Mouse (Mus musculus) CD8-positive naive resting alpha-beta T cell, adult 2 months (primary cell): ENCODE measurements around the gene Gtsf1.

Source experiments
- DNase-seq, 2 experiments: peaks; one replicate each; pipeline ENCODE4 v3.0.0; 2022; ENCODE audit warnings: low read depth in 2 of 2, low spot score in 2 of 2

Gene Gtsf1

DNA sequence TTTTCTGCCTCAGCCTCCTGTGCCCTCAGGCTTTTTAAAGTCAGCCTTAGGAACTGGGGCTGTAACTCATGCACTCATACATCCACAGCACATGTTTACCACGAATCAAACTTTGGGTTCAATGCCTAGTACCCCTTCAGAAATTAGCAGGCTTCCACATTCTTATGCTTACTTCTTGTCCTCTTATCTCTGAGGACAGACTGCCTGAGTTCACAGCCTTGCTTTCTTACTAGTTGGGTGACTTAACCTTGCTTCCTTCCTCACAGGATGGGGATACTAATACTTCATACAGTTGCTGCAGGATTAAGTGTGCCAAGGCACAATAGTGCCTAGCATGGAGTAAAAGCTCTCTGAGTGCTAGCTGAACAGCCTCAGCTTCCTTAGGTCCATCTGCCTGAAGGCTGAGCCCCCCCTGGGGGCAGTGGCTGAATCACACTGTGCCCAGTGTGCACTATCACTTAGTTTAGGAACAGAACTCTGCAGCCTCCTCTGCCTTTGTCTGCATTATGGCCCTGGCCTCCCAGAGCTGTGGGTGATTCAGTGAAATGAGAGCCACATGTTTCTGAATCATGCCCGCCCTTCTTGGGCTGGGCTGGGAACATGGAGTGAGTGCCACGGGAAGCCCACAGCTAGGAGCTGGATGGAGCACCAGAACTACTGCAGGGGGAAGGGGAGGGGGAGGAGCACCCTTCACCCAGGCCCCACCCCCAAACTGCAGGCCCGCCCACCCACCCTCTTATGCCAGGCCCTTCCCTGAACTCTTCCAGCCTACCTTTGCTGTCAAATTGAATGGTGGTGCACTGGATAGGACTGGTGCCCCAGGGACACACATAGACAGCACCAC, 71.8 kb downstream of the Gtsf1 start:
- no peak for DNase-seq

GRCm38 (mm10) chr15:103357817-103358216, 72.5 kb downstream of the Gtsf1 start:
- DNase-seq = no peak

DNA sequence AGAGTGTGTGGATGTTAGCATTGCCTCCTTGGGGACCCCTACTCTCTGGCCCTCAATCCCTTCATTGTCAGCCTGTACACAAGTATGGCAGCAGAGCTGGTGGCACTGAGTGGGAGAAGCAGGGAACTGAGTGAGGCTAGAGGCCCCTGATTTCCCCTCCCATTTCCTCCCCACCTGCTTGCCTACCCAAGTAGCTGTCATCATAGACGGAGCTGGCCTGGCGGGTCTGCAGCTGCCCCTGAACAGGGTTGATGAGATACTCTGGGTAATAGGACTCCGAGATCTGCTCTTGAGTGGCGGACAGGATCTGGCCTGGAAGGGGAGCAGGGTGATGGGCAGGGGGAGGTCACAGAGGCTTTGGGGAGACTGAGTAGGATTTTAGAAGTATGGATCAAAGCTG, 74.1 kb downstream of the Gtsf1 start:
- no peak for DNase-seq

DNA sequence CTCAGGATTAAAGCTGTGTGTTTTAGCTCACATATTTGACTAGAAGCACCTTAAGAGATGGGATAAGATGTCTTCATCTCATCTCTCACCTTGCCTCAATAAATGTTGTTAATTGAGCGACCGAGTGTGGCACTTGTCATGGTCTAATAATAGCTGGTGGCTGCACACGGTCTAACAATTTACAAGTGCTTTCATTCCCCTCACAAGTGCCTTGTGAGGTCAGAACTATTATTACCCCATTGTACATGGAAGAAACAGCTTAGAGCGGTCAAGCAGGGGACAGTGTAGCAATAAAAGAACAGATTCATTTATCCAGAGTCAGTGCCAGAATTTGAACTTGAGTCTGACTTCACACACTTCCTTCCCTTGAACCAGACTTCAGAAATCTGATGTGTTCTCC, 74.8 kb downstream of the Gtsf1 start:
- no peak for DNase-seq

- DNase-seq = no peak
Measured at GRCm38 (mm10) chr15:103354690-103355089, 75.6 kb downstream of the Gtsf1 start.

DNA sequence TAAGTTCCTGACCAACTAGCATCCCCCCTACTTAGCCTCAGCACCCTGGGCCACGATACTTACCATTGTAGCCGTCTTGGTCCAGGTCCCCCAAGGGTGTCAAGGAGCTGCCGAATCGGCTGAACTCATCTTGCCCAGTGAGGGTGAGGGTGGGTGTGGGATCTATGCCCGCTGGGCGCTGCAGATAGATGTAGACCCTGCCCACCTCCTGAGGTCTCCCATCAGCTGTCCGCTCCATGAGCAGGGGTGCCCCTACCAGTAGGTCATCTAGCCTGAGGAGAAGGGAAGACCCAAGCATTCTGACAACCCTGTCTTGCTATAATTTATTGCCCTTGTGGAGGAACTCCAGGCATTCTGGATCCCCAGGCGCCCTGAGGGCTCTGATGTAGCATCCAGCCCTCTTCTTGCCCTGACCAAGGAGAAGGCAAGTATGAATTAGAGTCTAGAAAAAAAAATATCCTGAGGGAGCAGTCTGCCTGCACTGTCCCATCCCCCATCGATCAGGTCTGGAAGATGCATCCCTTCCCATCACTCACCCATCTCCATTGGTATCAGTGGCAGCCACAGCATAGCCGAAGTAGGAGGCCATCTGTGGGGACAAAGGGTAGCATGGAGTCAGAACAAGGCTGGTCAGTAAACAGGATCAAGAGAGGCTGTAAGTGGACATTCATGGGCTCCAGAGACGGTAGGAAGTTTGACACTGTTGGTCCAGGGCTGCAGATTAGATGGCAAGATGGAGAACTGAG, 76.6 kb downstream of the Gtsf1 start:
- no peak for DNase-seq

- peak in 1 of 2 experiments; percentile 36 for DNase-seq
Measured at GRCm38 (mm10) chr15:103352856-103353255, 77.4 kb downstream of the Gtsf1 start.
